Mouse (Mus musculus): ENCODE data around the gene Phldb2.

GRCm38 (mm10) chr16:45810829-45811326 is 142.5 kb downstream of the Phldb2 start:
- no peak for TF ChIP-seq CTCF (IDR thresholded peaks at IDR 0.05; ENCODE audit: low read depth, low read length)
- TF ChIP-seq GATA1 (IDR thresholded peaks at IDR 0.05; ENCODE audit: borderline replicate concordance, low read length), result no peak
- no peak for TF ChIP-seq GATA2 (IDR thresholded peaks at IDR 0.05; ENCODE audit: borderline replicate concordance, low read depth, low read length)
- no peak for TF ChIP-seq POLR2AphosphoS5 (IDR thresholded peaks at IDR 0.05; ENCODE audit: insufficient replicate concordance, low read depth, low read length)
